Mouse (Mus musculus) lung, postnatal 0 days (tissue): Measurements from ENCODE around the gene Cnot2.
A peak's percentile ranks its signal among the peaks of the same experiment; 100 is the strongest.

Experiments used
- CTCF ChIP-seq: IDR thresholded peaks from 2 replicates; pipeline ENCODE4 v1.5.1; 2016; ENCODE audit warnings: antibody characterized with exemption, mild to moderate bottlenecking
- EP300 ChIP-seq: IDR thresholded peaks from 2 replicates; pipeline ENCODE4 v1.6.1; 2016; ENCODE audit warnings: antibody characterized with exemption, mild to moderate bottlenecking, control low read depth

- TF ChIP-seq CTCF (peak; percentile 34), EP300 (no peak)
These were observed 107.4 kb downstream of the Cnot2 start, which contains the start of gene Kcnmb4 for GRCm38 (mm10) chr10:116473759-116474549.
